Mouse (Mus musculus) heart, postnatal 14 days (tissue): ENCODE data around the gene Pianp. TPM values are rescaled to one million over a fixed set of nuclear protein-coding genes. Genes with fewer than 3 reads are reported as not detected.

Experiments used
- DNase-seq, 2 experiments: peaks; one replicate each; pipeline ENCODE4 v3.0.0; 2021 to 2022
- intact Hi-C: fragments of 180-260 bp; cut with DNase I; formaldehyde crosslinking; loops from one replicate; pipeline ENCODE4 v1.15.1; 2025
- long read RNA-seq, 2 experiments: library from polyadenylated mRNA; stranded (forward); transcript quantifications; one replicate each; pipeline ENCODE4 v2.0.0; 2021
- total RNA-seq, 2 experiments: library from RNA; stranded (reverse); gene quantifications; 2 replicates each; pipeline ENCODE4 v1.2.3; 2021

The Pianp gene
- under 1 TPM; 0.60 to 0.66 TPM for total RNA-seq
- long read RNA-seq, experiment 1, partial matches to known transcripts: 0 of 1 reads
- long read RNA-seq, experiment 1, other reads (novel, unspliced or antisense): 1 of 1 reads
- long read RNA-seq, experiment 2, partial matches to known transcripts: 0 of 1 reads
- long read RNA-seq, experiment 2, other reads (novel, unspliced or antisense): 0 of 1 reads

DNA sequence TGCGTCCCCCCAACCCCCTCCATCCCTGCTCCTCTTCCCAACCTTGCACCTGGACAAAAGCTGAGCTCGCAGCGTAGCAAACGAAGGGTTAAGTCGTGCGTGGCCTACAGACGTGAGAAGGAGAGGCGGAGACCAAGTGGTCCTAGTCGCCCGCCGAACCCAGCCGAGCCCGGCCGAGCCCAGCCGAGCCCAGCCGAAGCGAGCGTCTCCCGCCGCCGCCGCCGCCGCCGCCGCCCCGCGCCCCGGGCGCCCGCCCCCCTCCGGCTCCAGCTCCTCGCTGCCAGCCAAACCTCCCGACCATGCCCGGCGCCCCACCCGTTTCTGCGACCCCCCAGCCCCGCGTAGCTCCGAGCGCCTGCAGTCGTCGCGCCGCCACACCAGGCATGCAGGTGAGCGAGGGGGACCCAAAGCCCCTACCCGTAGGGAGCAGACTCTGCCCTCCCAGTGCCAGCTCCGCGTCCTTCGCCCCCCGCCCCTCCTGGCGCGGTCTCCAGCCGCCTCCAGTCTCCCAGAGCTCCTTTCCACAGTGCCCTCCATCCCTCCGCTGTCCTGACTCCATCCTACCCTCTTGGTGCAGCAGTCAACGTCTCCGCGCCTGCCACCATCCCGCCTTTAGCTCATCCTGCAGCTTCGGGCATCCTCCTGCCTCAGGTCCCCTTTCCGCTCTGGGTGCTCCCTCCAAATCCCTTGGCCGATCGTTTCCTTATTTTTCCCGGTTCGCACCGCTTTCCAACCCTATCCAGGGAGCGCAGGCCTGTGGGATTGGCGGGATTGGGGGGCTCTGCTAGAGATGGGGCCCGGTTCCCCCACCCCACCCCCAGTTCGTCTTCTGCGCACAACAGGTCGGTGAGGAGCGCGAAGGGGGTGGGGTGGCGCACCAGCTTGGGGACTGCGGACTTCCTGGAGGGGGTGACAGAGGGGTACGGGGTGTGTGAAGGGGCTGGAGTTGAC is at the start of gene Pianp:
Pianp (plus strand) TSS at position 144 of the 951 bp plus-strand sequence.
- peak; percentile 84 to 88 for DNase-seq
- intact Hi-C loops: no loop called here

DNA sequence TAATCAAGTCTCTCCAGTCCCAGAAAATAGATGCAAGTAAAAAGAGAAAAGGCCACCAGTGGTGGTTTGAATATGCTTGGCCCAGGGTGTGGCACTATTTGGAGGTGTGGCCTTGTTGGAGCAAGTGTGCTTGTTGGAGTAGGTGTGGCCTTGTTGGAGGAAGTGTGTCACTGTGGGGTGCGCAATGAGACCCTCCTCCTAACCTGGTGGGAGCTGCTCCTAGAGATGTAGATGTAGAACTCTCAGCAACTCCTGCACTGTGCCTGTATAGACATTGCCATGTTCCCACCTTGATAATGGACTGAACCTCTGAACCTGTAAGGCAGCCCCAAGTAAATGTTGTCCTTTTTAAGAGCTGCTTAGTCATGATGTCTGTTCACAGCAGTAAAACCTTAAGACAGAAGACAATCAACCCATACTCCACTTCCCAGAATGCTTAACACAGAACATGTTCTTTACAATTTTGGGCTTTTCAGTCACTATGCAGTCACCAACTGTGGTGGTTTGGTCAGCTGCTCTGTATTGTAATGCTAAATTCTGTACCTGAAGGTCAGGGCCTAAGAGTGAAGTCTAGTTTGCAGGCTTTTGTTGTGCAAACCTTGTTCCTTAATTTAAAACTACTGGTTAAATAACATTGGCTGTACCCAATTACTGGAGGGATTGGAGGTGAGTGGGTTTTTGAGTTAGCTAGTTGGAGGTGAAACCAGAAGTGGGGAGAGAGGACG is 42.3 kb upstream of the Pianp start:
- intact Hi-C loops: no loop called here
- no peak for DNase-seq

DNA sequence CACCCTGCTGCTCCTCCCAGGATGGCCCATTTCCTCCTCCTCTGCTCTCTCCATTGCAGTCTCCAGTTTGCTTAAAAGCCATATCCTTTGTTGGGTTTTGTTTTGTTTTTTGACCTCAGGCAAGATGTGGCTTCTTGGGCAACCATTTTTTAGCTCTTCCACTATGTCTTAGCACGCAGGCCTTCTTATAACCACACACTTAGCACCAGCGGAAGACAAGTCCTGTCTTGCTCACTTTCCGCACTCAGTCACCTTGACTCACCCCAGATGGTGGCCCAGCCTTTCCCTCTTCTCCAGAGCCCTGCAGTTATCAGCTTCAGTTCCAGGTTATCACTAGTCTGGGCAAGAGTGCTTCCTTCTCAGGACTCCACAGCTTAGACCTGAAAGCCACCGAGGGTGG is 41.3 kb upstream of the Pianp start:
- no peak for DNase-seq
- intact Hi-C loops: no loop called here

DNA sequence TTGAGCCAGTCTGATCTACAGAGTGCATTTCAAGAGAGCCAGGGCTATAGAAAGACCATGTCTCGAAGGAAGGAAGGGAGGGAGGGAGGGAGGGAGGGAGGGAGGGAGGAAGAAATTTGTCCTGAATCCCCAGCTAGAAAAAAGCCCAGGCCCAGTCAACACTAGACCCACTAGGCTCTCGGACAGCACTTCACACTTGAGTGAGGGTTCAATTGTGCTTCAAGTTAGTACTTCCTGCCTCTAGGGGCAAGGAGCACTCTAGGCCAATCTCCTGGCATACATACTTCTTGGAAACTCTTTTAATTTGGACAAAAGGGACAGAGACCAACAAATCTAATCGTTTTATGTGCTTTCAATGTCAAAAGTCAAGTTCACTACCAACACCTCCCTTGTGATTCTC is 38.4 kb upstream of the Pianp start:
- no peak for DNase-seq
- intact Hi-C loops: no loop called here

DNA sequence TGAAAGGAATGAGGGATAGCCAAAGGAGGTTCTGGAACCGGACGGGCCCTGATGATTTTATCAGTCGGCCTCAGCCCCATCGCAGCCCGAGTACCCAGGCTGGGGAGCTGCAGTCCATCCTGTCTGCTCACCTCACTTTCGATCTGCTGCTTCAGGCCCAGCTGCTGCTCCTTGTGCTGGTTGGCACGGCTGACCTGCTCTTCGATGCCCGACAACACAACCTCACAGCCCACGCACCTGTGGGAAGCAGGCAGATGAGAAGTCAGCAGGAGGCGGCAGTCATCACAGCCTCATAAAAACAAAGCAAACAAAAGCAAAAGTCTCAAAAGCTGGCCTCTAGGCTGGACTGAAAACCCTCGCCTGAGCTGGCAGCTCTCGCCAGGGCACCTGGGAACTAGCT is 36.5 kb upstream of the Pianp start:
- DNase-seq: no peak
- intact Hi-C loops: loop anchor here (10.0 kb wide), 2 partner anchors 55 to 105 kb away; partner anchors contain the start of gene P3h3

DNA sequence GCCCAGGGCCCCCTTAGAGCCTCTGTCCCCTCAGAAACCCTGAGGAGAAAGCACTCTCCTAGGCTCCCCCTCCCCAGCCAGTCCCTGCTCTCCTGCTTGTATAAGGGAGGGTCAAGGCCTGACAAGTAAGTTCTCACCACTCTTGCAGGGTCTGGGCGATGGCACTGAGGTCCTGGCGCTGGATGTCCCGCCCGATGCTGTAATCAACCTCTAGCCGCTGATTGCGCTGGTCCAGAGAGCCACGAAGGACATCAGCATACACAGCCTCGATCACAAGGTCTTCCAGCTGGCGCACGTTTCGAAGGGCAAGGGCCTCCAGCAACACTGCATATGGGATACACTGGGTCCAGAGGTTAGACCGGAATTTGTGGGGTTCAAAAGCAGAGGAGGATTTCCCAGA is 35.5 kb upstream of the Pianp start:
- no peak for DNase-seq
- intact Hi-C loops: loop anchor here (10.0 kb wide), 2 partner anchors 56 to 106 kb away; partner anchors contain the start of gene P3h3

DNA sequence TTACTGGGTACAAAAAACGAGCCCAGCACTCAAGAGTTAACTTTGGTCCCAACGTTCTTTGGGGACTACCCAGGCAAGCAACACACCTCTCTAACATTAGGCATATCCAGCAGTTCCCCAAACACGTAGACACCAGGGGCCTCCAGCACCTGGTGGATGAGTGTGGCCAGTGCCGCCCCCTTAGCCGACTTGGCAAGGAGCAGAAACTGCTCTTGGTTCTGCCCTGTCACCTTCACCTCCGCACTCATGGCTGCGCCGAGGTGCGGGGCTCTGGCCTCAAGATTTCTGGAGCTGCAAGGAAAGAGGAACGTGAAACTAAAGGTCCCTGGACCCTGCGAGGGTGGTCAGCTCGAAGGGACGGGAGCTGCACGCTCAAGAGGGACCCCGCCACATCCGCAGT is 31.9 kb upstream of the Pianp start:
- DNase-seq: no peak
- intact Hi-C loops: loop anchor here (2.0 to 10.0 kb wide), 4 partner anchors 32 to 110 kb away; partner anchors contain the start of genes P3h3 and Zfp384

DNA sequence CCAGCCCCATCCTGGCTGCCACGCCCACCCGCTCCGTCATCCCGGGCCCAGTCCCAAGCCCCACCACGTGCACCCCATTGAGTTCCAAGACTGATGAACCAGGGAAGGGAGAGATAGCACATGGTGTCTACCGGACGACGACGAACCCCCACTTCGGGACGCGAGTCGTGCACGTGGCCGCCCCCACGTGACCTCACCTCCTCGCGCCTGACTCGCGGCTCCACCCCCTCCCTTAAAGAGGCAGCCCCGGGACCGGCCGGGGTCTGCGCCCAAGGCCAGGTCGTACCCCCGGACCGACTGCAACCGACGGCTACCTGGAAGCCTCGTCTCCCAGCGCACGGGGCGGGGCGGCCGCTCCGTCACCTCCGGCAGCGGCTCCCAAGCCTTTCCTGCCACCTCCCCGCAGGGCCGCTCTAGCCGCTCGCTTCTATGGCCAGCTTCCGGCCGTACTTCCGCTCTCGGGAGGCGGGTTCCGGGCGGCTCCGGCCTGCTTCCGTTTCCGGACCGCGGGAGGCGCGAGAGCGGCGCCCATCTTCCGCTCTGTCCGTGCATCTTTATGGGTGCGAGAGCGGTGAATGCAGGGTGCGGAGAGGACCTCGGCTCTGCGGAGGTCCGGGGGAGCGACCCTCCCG is 31.3 kb upstream of the Pianp start, which contains the start of gene Cops7a:
Cops7a (minus strand) TSS at position 451 of the 632 bp plus-strand sequence.
- DNase-seq: peak; percentile 97 to 99
- intact Hi-C loops: loop anchor here (2.0 to 10.0 kb wide), 4 partner anchors 32 to 110 kb away; partner anchors contain the start of genes P3h3 and Zfp384

DNA sequence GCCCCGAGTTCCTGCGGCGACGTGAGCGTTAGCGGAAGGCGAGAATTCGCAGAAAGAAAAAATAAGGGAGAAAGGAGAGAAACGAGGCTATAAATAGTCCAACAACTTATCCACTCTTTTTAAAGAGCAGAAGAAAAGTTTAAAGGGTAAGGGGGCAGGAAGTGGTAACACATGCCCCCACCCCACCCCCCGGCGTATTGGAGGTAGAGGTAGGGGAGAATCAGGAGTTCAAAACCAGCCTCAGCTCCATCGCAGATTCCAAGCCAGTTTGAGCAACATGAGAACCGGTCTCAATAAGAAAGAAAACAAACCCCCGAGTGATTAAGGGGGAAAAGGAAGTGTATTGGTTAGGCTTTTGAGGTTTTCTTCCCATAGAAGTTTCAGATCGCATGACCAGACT is 30.7 kb upstream of the Pianp start:
- DNase-seq: no peak
- intact Hi-C loops: loop anchor here (2.0 to 10.0 kb wide), 4 partner anchors 33 to 111 kb away; partner anchors contain the start of genes P3h3 and Zfp384

DNA sequence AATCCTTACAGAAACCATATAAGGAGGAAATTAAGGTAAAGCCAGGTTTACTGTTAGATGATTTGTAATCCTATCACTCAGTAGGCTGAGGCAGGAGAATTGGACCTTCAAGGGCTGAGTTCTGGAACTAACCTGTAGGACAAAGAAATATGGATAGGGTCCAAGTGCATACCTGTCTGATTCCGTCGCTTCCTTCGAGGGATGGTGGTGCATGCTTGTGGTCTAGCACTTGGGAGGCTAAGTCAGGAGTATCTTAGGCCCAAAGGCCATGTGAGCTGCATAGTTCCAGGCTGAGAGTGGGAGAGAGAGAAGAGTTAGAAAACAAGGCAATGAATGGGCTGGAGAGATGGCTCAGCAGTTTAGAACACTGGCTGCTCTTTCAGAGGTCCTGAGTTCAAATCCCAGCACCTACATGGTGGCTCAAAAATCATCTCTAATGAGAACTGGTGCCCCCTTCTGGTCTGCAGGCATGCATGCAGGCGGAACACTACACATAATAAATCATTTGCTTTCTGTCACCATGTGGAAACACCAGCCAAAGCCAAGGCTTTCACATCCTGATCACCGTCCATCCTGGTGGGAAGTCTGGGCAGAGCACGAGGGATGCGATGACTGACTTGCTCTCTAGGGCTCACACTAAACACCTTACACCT is 29.9 kb upstream of the Pianp start:
- intact Hi-C loops: loop anchor here (10.0 kb wide), 2 partner anchors 62 to 112 kb away; partner anchors contain the start of gene P3h3
- peak; percentile 10 to 16 for DNase-seq

DNA sequence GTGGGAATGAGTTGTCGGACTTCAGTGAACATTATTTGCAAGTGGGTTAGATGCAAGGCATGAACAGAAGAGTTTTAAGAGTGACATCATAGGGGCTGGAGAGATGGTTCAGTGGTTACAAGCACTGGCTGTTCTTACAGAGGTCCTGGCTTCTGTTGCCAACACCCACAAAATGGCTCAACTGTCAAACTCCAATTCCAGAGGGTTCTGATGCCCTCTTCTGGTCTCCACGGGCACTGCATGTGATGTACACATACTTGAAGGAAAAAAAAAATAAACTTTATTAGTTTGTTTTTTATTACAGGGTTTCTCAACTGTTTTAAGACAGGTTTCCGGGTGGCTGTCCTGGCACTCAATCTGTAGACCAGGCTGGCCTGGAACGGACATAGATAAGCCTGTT is 28.7 kb upstream of the Pianp start:
- intact Hi-C loops: loop anchor here (10.0 kb wide), 2 partner anchors 63 to 113 kb away; partner anchors contain the start of gene P3h3
- DNase-seq: peak; percentile 32 to 57

DNA sequence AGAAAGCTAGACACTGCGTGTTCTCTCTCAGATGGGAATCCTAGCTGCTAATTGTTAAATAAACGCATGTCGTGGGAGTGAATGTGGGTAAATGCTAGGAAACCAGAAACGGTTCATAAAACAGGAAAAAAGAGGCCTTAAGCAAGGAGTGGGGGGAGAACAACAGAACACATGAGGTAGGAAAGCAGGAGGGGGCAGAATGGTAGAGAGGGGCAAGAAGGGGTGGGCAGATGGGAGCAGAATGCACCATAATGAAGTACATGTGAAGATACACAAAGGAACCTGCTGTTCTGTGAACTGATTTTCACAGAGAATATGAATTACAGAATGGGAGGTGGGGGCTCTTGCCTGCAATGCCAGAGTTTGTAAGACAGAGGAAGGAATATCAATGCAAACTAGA is 4.3 kb upstream of the Pianp start:
- intact Hi-C loops: no loop called here
- no peak for DNase-seq

DNA sequence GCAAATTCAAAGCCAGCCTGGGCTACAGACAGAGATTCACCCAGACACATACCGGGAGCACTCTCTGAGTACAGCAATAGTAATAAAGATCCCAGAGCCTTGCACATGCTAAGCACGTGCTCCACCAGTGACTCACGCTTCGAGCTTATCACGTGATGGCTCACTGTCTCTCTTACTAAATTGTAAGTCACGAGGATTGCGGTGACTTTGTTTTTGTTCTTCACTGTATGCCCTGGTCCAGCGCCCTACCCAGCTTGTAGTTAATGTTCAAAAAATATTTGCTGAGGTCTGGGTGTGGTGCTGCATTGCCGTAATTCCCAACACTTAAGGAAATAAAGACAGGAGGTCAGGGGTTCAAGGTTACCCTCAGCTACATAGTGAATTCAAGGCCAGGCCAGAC is 3.1 kb upstream of the Pianp start:
- intact Hi-C loops: no loop called here
- no peak for DNase-seq

DNA sequence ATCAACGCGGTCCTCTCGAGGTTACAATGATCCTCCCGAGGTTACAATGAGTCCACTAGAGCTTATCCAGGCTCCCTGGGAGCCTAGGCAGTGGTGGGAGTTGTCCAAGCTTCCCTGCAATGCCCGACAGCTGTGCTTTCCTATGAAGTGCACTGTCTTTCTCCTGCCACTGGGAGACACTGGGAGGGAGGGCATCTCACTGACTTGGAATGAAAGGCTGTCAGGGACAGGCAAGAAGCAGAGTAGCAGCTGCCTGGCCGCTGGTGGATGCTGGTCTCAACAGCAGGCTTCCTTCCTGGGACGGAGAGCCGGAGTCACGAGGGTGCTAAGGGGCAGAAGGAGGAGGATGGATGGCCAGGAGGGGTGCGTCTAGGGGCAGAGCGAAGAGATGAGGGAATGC is 2.6 kb upstream of the Pianp start:
- no peak for DNase-seq
- intact Hi-C loops: no loop called here

DNA sequence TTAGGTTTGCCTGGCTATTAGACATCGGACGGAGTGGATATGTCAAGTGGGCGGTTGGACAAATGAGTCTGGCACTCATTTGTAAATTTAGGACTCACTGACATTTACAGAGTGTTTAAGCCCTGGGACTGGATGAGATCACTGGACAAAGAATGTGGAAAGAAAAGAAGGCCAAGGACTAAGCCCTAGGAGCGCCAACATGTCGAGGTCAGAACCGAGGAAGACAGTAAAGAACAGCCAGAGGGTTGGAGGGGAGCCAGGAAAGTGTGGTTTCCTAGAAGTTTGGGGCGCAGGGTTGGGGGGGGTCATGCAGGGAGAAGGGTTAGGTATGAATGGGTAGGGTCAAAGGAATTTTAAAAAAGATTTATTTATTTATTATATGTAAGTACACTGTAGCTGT is 1.2 kb upstream of the Pianp start:
- intact Hi-C loops: no loop called here
- no peak for DNase-seq

DNA sequence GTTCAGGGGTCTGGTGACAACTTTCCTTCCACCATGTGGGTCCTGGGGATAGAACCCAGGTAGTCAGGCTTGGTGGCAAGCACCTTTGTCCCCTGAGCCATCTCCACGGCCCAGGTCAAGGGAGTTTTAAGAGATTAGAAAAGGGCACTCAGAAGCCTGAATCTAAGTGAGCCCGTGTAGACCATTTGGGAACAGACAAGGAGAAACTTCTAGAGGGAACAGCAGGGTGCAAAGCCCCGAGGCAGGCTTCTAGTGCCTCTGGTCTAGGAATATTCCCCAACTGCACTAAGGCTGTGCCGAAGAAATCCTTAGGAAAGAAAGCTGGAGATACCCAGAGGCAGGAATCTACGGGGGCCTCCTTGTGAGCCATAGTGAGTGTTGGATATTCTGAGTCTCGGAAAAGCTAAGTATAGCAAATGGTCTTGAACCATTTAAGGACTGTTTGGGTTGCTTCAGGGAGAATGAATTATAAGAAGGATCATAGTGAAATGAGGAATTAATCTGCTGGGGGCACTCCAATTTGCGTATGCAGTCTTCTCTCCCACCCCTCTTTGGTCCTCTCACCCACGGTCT is 577 bp upstream of the Pianp start:
- intact Hi-C loops: no loop called here
- DNase-seq: no peak

DNA sequence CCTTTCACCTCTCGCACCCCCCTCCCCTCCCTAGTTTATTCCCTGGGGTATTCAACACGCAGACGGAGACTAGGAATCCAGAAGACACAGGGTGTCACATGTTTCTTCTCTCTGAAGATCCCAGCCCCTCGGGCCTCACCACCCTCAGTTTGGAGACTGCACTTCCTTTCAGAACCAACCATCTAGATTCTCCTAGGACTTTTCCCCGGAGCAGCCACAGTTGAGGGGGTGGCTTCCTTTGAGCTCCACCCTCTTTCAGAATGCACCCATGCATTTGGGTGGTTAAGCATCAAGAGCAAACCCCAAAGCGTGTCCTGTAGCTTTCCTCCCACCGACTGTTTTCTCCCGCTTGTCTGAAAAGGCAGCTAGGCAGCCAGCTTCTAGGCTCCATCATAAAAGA is 1.6 kb downstream of the Pianp start:
- intact Hi-C loops: no loop called here
- no peak for DNase-seq

DNA sequence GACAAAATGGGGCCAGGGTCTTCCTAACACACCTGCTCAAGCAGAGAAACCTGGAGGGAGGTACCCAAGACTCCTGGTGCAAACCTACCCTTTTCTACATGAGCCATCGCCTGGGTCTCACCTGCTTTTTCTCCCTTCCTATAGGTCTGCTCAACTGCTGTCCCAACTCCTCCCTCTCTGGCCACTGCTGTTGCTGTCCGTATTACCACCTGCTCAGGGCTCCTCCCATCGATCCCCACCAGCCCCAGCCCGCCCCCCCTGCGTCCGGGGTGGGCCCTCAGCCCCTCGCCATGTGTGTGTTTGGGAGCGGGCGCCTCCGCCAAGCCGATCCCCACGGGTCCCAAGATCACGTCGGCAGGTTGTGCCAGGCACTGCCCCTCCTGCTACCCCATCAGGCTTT is 2.6 kb downstream of the Pianp start:
- no peak for DNase-seq
- intact Hi-C loops: no loop called here

DNA sequence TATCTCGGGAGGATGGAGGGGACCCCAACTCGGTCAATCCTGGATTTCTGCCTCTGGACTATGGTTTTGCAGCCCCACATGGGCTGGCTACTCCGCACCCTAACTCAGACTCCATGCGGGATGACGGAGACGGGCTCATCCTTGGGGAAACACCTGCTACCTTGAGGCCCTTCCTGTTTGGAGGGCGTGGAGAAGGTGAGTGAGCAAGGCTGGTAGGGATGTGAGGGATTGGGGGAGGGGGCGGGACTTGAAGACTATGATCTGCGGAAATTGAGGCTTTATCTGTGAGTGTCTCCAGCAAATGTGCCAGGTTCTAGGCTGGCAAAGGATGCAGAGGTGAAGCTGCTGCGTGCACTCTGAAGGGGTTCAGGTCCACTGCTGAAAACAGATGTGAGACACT is 3.1 kb downstream of the Pianp start:
- intact Hi-C loops: no loop called here
- no peak for DNase-seq
